ENCODE assay signal across 8 mouse cellular contexts in genomic region chr2:75658727-75659628, GRCm38 (mm10). TPM values are rescaled to one million over a fixed set of nuclear protein-coding genes. Genes with fewer than 3 reads are reported as not detected.
DNase-seq lines count a peak whose midpoint lies in the region; ATAC-seq and TF ChIP-seq lines count a peak whose summit lies in the region.

TSS of gene Hnrnpa3 (plus strand) at chr2:75659261.

- peak; percentile 64; the same call in 1 of the 2 replicates for TF ChIP-seq POLR2A in brain, embryonic 14.5 days (IDR thresholded peaks at IDR 0.05; ENCODE audit: borderline replicate concordance, extremely low read depth, insufficient read depth, insufficient read length, poor library complexity, severe bottlenecking)

- peaks cover 48% of the 10 kb centered on the region for H3K79me2 ChIP-seq in C2C12 (ENCODE audit: control insufficient read depth, insufficient read depth)

- ATAC-seq in heart, embryonic 11.5 days (replicated peaks; ENCODE audit: insufficient number of reproducible peaks, low FRiP score, low TSS enrichment): peak; percentile 96
- ATAC-seq in kidney, postnatal 0 days (replicated peaks; ENCODE audit: low FRiP score, low read depth): peak; percentile 94
- ATAC-seq in liver, embryonic 11.5 days (replicated peaks; ENCODE audit: low FRiP score): peak; percentile 94
- ATAC-seq in stomach, embryonic 14.5 days (ENCODE audit: insufficient number of reproducible peaks, insufficient read depth, low FRiP score, low read depth): peak; percentile 95

- H3K4me1 ChIP-seq in erythroblast, embryonic 14.5 days (ENCODE audit: control insufficient read depth): peaks cover 30% of the 10 kb centered on the region
- H3K4me1 ChIP-seq in heart, embryonic 11.5 days (ENCODE audit: control insufficient read depth, insufficient read depth, low read length): peaks cover 11% of the 10 kb centered on the region
- H3K4me1 ChIP-seq in kidney, postnatal 0 days (replicated peaks; ENCODE audit: insufficient read depth, low read length): peaks cover 11% of the 10 kb centered on the region; the same call in 1 of the 2 replicates
- H3K4me1 ChIP-seq in liver, embryonic 11.5 days (replicated peaks; ENCODE audit: control insufficient read depth, insufficient read depth, low read length): peaks cover 15% of the 10 kb centered on the region
- H3K4me1 ChIP-seq in stomach, embryonic 14.5 days (ENCODE audit: control insufficient read depth, insufficient read depth, low read length): peaks cover 13% of the 10 kb centered on the region

- no peak for TF ChIP-seq CTCF in C2C12 (IDR thresholded peaks at IDR 0.05; ENCODE audit: control insufficient read depth, insufficient read depth, insufficient read length)
- TF ChIP-seq CTCF in brain, embryonic 14.5 days (IDR thresholded peaks at IDR 0.05; ENCODE audit: borderline replicate concordance, extremely low read depth, insufficient read depth, insufficient read length): no peak
- peak; percentile 18; the same call in 1 of the 2 replicates for TF ChIP-seq CTCF in kidney, postnatal 0 days (IDR thresholded peaks at IDR 0.05; ENCODE audit: low read depth)

- H3K36me3 ChIP-seq in C2C12 (ENCODE audit: control insufficient read depth, insufficient read depth): peaks cover 41% of the 10 kb centered on the region
- H3K36me3 ChIP-seq in erythroblast, embryonic 14.5 days (ENCODE audit: control insufficient read depth): peaks cover 44% of the 10 kb centered on the region
- peaks cover 7% of the 10 kb centered on the region for H3K36me3 ChIP-seq in heart, embryonic 11.5 days (ENCODE audit: control insufficient read depth, insufficient read depth, low read length)
- H3K36me3 ChIP-seq in kidney, postnatal 0 days (ENCODE audit: insufficient read depth, low read length): peaks cover 12% of the 10 kb centered on the region
- peaks cover 20% of the 10 kb centered on the region for H3K36me3 ChIP-seq in liver, embryonic 11.5 days (ENCODE audit: control insufficient read depth, insufficient read depth, low read length)
- H3K36me3 ChIP-seq in stomach, embryonic 14.5 days (ENCODE audit: control insufficient read depth, insufficient read depth, low read length): peaks cover 27% of the 10 kb centered on the region

- no peaks in the 10 kb centered on the region for H3K27me3 ChIP-seq in C2C12 (ENCODE audit: control insufficient read depth, insufficient read depth, insufficient read length)
- H3K27me3 ChIP-seq in erythroblast, embryonic 14.5 days (ENCODE audit: control insufficient read depth): no peaks in the 10 kb centered on the region
- H3K27me3 ChIP-seq in heart, embryonic 11.5 days (ENCODE audit: control insufficient read depth, insufficient read depth, low read length): no peaks in the 10 kb centered on the region
- H3K27me3 ChIP-seq in kidney, postnatal 0 days (ENCODE audit: insufficient read depth, low read length): no peaks in the 10 kb centered on the region
- no peaks in the 10 kb centered on the region for H3K27me3 ChIP-seq in liver, embryonic 11.5 days (replicated peaks; ENCODE audit: control insufficient read depth, insufficient read depth, low read length)
- H3K27me3 ChIP-seq in stomach, embryonic 14.5 days (ENCODE audit: control insufficient read depth, insufficient read depth, low read length): no peaks in the 10 kb centered on the region

- peak within 1 kb of the TSS; percentile 90 for H3ac ChIP-seq in C2C12 (ENCODE audit: control insufficient read depth, insufficient read length, low read depth)

- peaks cover 43% of the 10 kb centered on the region for H3K79me3 ChIP-seq in C2C12 (ENCODE audit: low read depth)

- peak; percentile 100 for DNase-seq in brain, embryonic 14.5 days (ENCODE audit: low read depth)
- DNase-seq in kidney, postnatal 0 days (ENCODE audit: low spot score): peak; percentile 99
- DNase-seq in liver, embryonic 11.5 days (ENCODE audit: low spot score): peak; percentile 98
- DNase-seq in naive thymus-derived CD4-positive, alpha-beta T cell, adult 2 months (ENCODE audit: low read depth): peak; percentile 99

- H3K4me3 ChIP-seq in C2C12 (ENCODE audit: insufficient read depth, poor library complexity, severe bottlenecking): peak within 1 kb of the TSS; percentile 94
- H3K4me3 ChIP-seq in erythroblast, embryonic 14.5 days (replicated peaks): peak within 1 kb of the TSS; percentile 97
- H3K4me3 ChIP-seq in heart, embryonic 11.5 days (ENCODE audit: low read depth, low read length): peak within 1 kb of the TSS; percentile 78
- peak within 1 kb of the TSS; percentile 95 for H3K4me3 ChIP-seq in kidney, postnatal 0 days (replicated peaks; ENCODE audit: low read depth, low read length)
- peak within 1 kb of the TSS; percentile 96 for H3K4me3 ChIP-seq in liver, embryonic 11.5 days (ENCODE audit: low read depth, low read length)
- peak within 1 kb of the TSS; percentile 86 for H3K4me3 ChIP-seq in stomach, embryonic 14.5 days (ENCODE audit: low read depth, low read length)

- H3K4me2 ChIP-seq in heart, embryonic 11.5 days: peak within 1 kb of the TSS; percentile 93
- H3K4me2 ChIP-seq in kidney, postnatal 0 days (ENCODE audit: low read length): peak within 1 kb of the TSS; percentile 77
- H3K4me2 ChIP-seq in liver, embryonic 11.5 days: peak within 1 kb of the TSS; percentile 90
- H3K4me2 ChIP-seq in stomach, embryonic 14.5 days (replicated peaks; ENCODE audit: low read depth, low read length): peak within 1 kb of the TSS; percentile 92

- H3K9me3 ChIP-seq in erythroblast, embryonic 14.5 days (ENCODE audit: control insufficient read depth, low read length): no peaks in the 10 kb centered on the region
- H3K9me3 ChIP-seq in heart, embryonic 11.5 days (replicated peaks; ENCODE audit: control insufficient read depth, low read length): no peaks in the 10 kb centered on the region
- H3K9me3 ChIP-seq in kidney, postnatal 0 days (replicated peaks; ENCODE audit: low read length): no peaks in the 10 kb centered on the region
- H3K9me3 ChIP-seq in liver, embryonic 11.5 days (ENCODE audit: control insufficient read depth, low read length): no peaks in the 10 kb centered on the region
- no peaks in the 10 kb centered on the region for H3K9me3 ChIP-seq in stomach, embryonic 14.5 days (ENCODE audit: control insufficient read depth, low read depth, low read length)

- peak within 1 kb of the TSS; percentile 99 for H3K9ac ChIP-seq in heart, embryonic 11.5 days (ENCODE audit: low read depth, low read length)
- peak within 1 kb of the TSS; percentile 99 for H3K9ac ChIP-seq in kidney, postnatal 0 days (ENCODE audit: low read depth, low read length)
- H3K9ac ChIP-seq in liver, embryonic 11.5 days (ENCODE audit: low read depth, low read length): peak within 1 kb of the TSS; percentile 100
- peak within 1 kb of the TSS; percentile 95 for H3K9ac ChIP-seq in stomach, embryonic 14.5 days (replicated peaks; ENCODE audit: low read depth, low read length)

- peak within 1 kb of the TSS; percentile 99 for H3K27ac ChIP-seq in heart, embryonic 11.5 days (ENCODE audit: low read depth, low read length)
- peak within 1 kb of the TSS; percentile 99 for H3K27ac ChIP-seq in kidney, postnatal 0 days
- peak within 1 kb of the TSS; percentile 99 for H3K27ac ChIP-seq in liver, embryonic 11.5 days (ENCODE audit: low read depth, low read length)
- peak within 1 kb of the TSS; percentile 99 for H3K27ac ChIP-seq in stomach, embryonic 14.5 days (ENCODE audit: low read length)

- WGBS in heart, embryonic 11.5 days (ENCODE audit: insufficient replicate concordance): under 1% methylated on average over 78 of the region's 102 CpGs
- under 1% methylated on average over 75 of the region's 102 CpGs for WGBS in kidney, postnatal 0 days
- WGBS in liver, embryonic 11.5 days: under 1% methylated on average over 102 of the region's 102 CpGs
- WGBS in stomach, embryonic 14.5 days: under 1% methylated on average over 92 of the region's 102 CpGs

TF ChIP-seq in C2C12, 6 proteins besides CTCF, POLR2A, EP300 and RAD21:
- no peak for TF ChIP-seq CEBPB (IDR thresholded peaks at IDR 0.05; ENCODE audit: low read depth)
- TF ChIP-seq MYOD1 (IDR thresholded peaks at IDR 0.05; ENCODE audit: control insufficient read depth, insufficient read length, low read depth): no peak
- TF ChIP-seq MAX (IDR thresholded peaks at IDR 0.05): peak; percentile 8
- no peak for TF ChIP-seq FOSL1 (IDR thresholded peaks at IDR 0.05; ENCODE audit: insufficient read depth, low read length, poor library complexity, severe bottlenecking)
- no peak for TF ChIP-seq MYOG (IDR thresholded peaks at IDR 0.05; ENCODE audit: control insufficient read depth, extremely low read depth, insufficient read length)
- no peak for TF ChIP-seq USF1 (IDR thresholded peaks at IDR 0.05; ENCODE audit: low read depth)

RNA-seq across cellular contexts. Expression of gene Hnrnpa3, which starts in this region (rescaled TPM):
- 341 TPM for polyA plus RNA-seq in C2C12 (2012; fragmentation: generic; extraction: Trizol)
- polyA plus RNA-seq in brain, embryonic 14.5 days (2012; rRNA removed): 311 and 481 TPM in 2 replicates
- 16.1 and 18.8 TPM in 2 replicates for polyA plus RNA-seq in erythroblast, embryonic 14.5 days (2012)
- 164 and 174 TPM in 2 replicates for polyA plus RNA-seq in heart, embryonic 11.5 days (2014; fragmentation: Nextera tagmentation; extraction: Ambion mirVana)
- 240 and 270 TPM in 2 replicates for polyA plus RNA-seq in kidney, postnatal 0 days (2015; fragmentation: Nextera tagmentation; extraction: Ambion mirVana)
- polyA plus RNA-seq in liver, embryonic 11.5 days (2014; fragmentation: Nextera tagmentation; extraction: Ambion mirVana): 222 and 234 TPM in 2 replicates
- 247 and 253 TPM in 2 replicates for polyA plus RNA-seq in stomach, embryonic 14.5 days (2014; fragmentation: Nextera tagmentation; extraction: Ambion mirVana)

Comparison
In these comparisons a context has a peak if more than half of its experiments do, and no peak if none do; other contexts are left out.
1. Peak in every context shown above with its lines: DNase-seq, ATAC-seq, H3K4me3 ChIP-seq and H3K27ac ChIP-seq.